Mouse (Mus musculus) G1E (cell line): Measurements from ENCODE around the gene Eif5.

Experiments used
- CTCF ChIP-seq: IDR thresholded peaks from 2 replicates; pipeline ENCODE4 v1.5.1; 2012; ENCODE audit warnings: low read depth, low read length, inconsistent platforms, mixed read lengths
- GATA1 ChIP-seq: IDR thresholded peaks from 2 replicates; pipeline ENCODE4 v1.6.1; 2012; ENCODE audit warnings: borderline replicate concordance, low read length, inconsistent platforms, mixed read lengths
- POLR2AphosphoS5 ChIP-seq: IDR thresholded peaks from 2 replicates; pipeline ENCODE4 v1.6.1; 2012; ENCODE audit warnings: low read depth, low read length, inconsistent platforms; ENCODE audit not compliant: insufficient replicate concordance
- TAL1 ChIP-seq: conservative IDR thresholded peaks from 2 replicates; pipeline ENCODE4 v1.6.1; 2012; ENCODE audit warnings: low read depth, low read length, inconsistent platforms, mixed read lengths

- no peak for TF ChIP-seq GATA1
- TF ChIP-seq CTCF = no peak
- no peak for TF ChIP-seq TAL1
- TF ChIP-seq POLR2AphosphoS5 = no peak
Measured at GRCm38 (mm10) chr12:111514231-111514792, 23.5 kb upstream of the Eif5 start.
